Mouse (Mus musculus): Measurements from ENCODE around the gene Rerg. TPM values are rescaled to one million over a fixed set of nuclear protein-coding genes. Genes with fewer than 3 reads are reported as not detected.
"Not testable (repeated sequence)": the region's sequence is repeated elsewhere in the genome, so short reads cannot be mapped to it uniquely, and the experiment has no call there.

The Rerg gene
- polyA plus RNA-seq, 1 experiment from 2014 or later, result 5.5 TPM

GRCm38 (mm10) chr6:137035611-137036395, 134.5 kb downstream of the Rerg start:
- H3K27ac ChIP-seq (ENCODE audit: low read length); H3K9ac ChIP-seq (ENCODE audit: low read length); H3K9me3 ChIP-seq (replicated peaks; ENCODE audit: control insufficient read depth, low read length); H3K36me3 ChIP-seq (ENCODE audit: control insufficient read depth, insufficient read depth); ATAC-seq (replicated peaks; ENCODE audit: extremely low read depth, insufficient read depth, low FRiP score); H3K4me1 ChIP-seq (ENCODE audit: control insufficient read depth, insufficient read depth, low read length); H3K27me3 ChIP-seq (ENCODE audit: control insufficient read depth, insufficient read depth, low read length); H3K4me3 ChIP-seq (ENCODE audit: low read length); H3K4me2 ChIP-seq (ENCODE audit: low read depth, low read length): not testable (repeated sequence)
- WGBS, result 85% methylated on average over 8 of the region's 8 CpGs

- no peaks in the 10 kb centered on the region for H3K36me3 ChIP-seq (ENCODE audit: control insufficient read depth, insufficient read depth)
- WGBS, result 63% methylated on average over 6 of the region's 6 CpGs
- no peaks in the 10 kb centered on the region for H3K4me1 ChIP-seq (ENCODE audit: control insufficient read depth, insufficient read depth, low read length)
- ATAC-seq (replicated peaks; ENCODE audit: extremely low read depth, insufficient read depth, low FRiP score), result no peak
- no peaks in the 10 kb centered on the region for H3K9me3 ChIP-seq (replicated peaks; ENCODE audit: control insufficient read depth, low read length)
- H3K4me2 ChIP-seq (ENCODE audit: low read depth, low read length), result no peak overlapping the region
- H3K4me3 ChIP-seq (ENCODE audit: low read length), result no peak overlapping the region
- H3K9ac ChIP-seq (ENCODE audit: low read length), result no peak overlapping the region
- H3K27me3 ChIP-seq (ENCODE audit: control insufficient read depth, insufficient read depth, low read length), result no peaks in the 10 kb centered on the region
- H3K27ac ChIP-seq (ENCODE audit: low read length), result no peak overlapping the region
These were observed 139.6 kb downstream of the Rerg start for GRCm38 (mm10) chr6:137030611-137031097.

GRCm38 (mm10) chr6:137029931-137030610, 140.2 kb downstream of the Rerg start:
- H3K9me3 ChIP-seq (replicated peaks; ENCODE audit: control insufficient read depth, low read length), result no peaks in the 10 kb centered on the region
- no peak for ATAC-seq (replicated peaks; ENCODE audit: extremely low read depth, insufficient read depth, low FRiP score)
- H3K9ac ChIP-seq (ENCODE audit: low read length), result no peak overlapping the region
- H3K36me3 ChIP-seq (ENCODE audit: control insufficient read depth, insufficient read depth), result no peaks in the 10 kb centered on the region
- H3K27ac ChIP-seq (ENCODE audit: low read length), result no peak overlapping the region
- no peaks in the 10 kb centered on the region for H3K27me3 ChIP-seq (ENCODE audit: control insufficient read depth, insufficient read depth, low read length)
- no peak overlapping the region for H3K4me2 ChIP-seq (ENCODE audit: low read depth, low read length)
- WGBS, result 80% methylated on average over 7 of the region's 7 CpGs
- H3K4me1 ChIP-seq (ENCODE audit: control insufficient read depth, insufficient read depth, low read length), result no peaks in the 10 kb centered on the region
- H3K4me3 ChIP-seq (ENCODE audit: low read length), result no peak overlapping the region

- Histone ChIP-seq H3K27me3 (ENCODE audit: control insufficient read depth, insufficient read depth, low read length) (no peaks in the 10 kb centered on the region), H3K27ac (ENCODE audit: low read length) (no peak overlapping the region), H3K9ac (ENCODE audit: low read length) (no peak overlapping the region), H3K4me2 (ENCODE audit: low read depth, low read length) (no peak overlapping the region), H3K36me3 (ENCODE audit: control insufficient read depth, insufficient read depth) (no peaks in the 10 kb centered on the region), H3K4me1 (ENCODE audit: control insufficient read depth, insufficient read depth, low read length) (no peaks in the 10 kb centered on the region), H3K9me3 (replicated peaks; ENCODE audit: control insufficient read depth, low read length) (no peaks in the 10 kb centered on the region), H3K4me3 (ENCODE audit: low read length) (no peak overlapping the region)
- 68% methylated on average over 5 of the region's 5 CpGs for WGBS
- no peak for ATAC-seq (replicated peaks; ENCODE audit: extremely low read depth, insufficient read depth, low FRiP score)
These were observed 144.8 kb downstream of the Rerg start for GRCm38 (mm10) chr6:137025461-137025860.

- H3K9me3 ChIP-seq (replicated peaks; ENCODE audit: control insufficient read depth, low read length), result no peaks in the 10 kb centered on the region
- H3K4me1 ChIP-seq (ENCODE audit: control insufficient read depth, insufficient read depth, low read length), result no peaks in the 10 kb centered on the region
- no peak overlapping the region for H3K27ac ChIP-seq (ENCODE audit: low read length)
- H3K9ac ChIP-seq (ENCODE audit: low read length), result no peak overlapping the region
- WGBS, result 76% methylated on average over 2 of the region's 2 CpGs
- no peak for ATAC-seq (replicated peaks; ENCODE audit: extremely low read depth, insufficient read depth, low FRiP score)
- H3K4me3 ChIP-seq (ENCODE audit: low read length), result no peak overlapping the region
- H3K36me3 ChIP-seq (ENCODE audit: control insufficient read depth, insufficient read depth), result no peaks in the 10 kb centered on the region
- no peak overlapping the region for H3K4me2 ChIP-seq (ENCODE audit: low read depth, low read length)
- H3K27me3 ChIP-seq (ENCODE audit: control insufficient read depth, insufficient read depth, low read length), result no peaks in the 10 kb centered on the region
These were observed 145.8 kb downstream of the Rerg start for GRCm38 (mm10) chr6:137024541-137024940.

GRCm38 (mm10) chr6:137017216-137017973, 152.9 kb downstream of the Rerg start:
- Histone ChIP-seq H3K4me2 (ENCODE audit: low read depth, low read length) (no peak overlapping the region), H3K9me3 (replicated peaks; ENCODE audit: control insufficient read depth, low read length) (no peaks in the 10 kb centered on the region), H3K4me3 (ENCODE audit: low read length) (no peak overlapping the region), H3K4me1 (ENCODE audit: control insufficient read depth, insufficient read depth, low read length) (no peaks in the 10 kb centered on the region), H3K9ac (ENCODE audit: low read length) (no peak overlapping the region), H3K36me3 (ENCODE audit: control insufficient read depth, insufficient read depth) (no peaks in the 10 kb centered on the region), H3K27me3 (ENCODE audit: control insufficient read depth, insufficient read depth, low read length) (no peaks in the 10 kb centered on the region), H3K27ac (ENCODE audit: low read length) (no peak overlapping the region)
- ATAC-seq (replicated peaks; ENCODE audit: extremely low read depth, insufficient read depth, low FRiP score), result no peak
- WGBS, result 79% methylated on average over 7 of the region's 7 CpGs

- Histone ChIP-seq H3K4me3 (ENCODE audit: low read length) (no peak overlapping the region), H3K4me1 (ENCODE audit: control insufficient read depth, insufficient read depth, low read length) (no peaks in the 10 kb centered on the region), H3K36me3 (ENCODE audit: control insufficient read depth, insufficient read depth) (no peaks in the 10 kb centered on the region), H3K27ac (ENCODE audit: low read length) (no peak overlapping the region), H3K9ac (ENCODE audit: low read length) (no peak overlapping the region), H3K27me3 (ENCODE audit: control insufficient read depth, insufficient read depth, low read length) (no peaks in the 10 kb centered on the region), H3K9me3 (replicated peaks; ENCODE audit: control insufficient read depth, low read length) (no peaks in the 10 kb centered on the region), H3K4me2 (ENCODE audit: low read depth, low read length) (no peak overlapping the region)
- ATAC-seq (replicated peaks; ENCODE audit: extremely low read depth, insufficient read depth, low FRiP score), result no peak
- 67% methylated on average over 6 of the region's 6 CpGs for WGBS
These were observed 156.0 kb downstream of the Rerg start for GRCm38 (mm10) chr6:137014346-137014745.

GRCm38 (mm10) chr6:137011187-137011586, 159.1 kb downstream of the Rerg start:
- no peaks in the 10 kb centered on the region for H3K27me3 ChIP-seq (ENCODE audit: control insufficient read depth, insufficient read depth, low read length)
- WGBS, result 53% methylated on average over 5 of the region's 5 CpGs
- H3K9me3 ChIP-seq (replicated peaks; ENCODE audit: control insufficient read depth, low read length), result no peaks in the 10 kb centered on the region
- no peak overlapping the region for H3K27ac ChIP-seq (ENCODE audit: low read length)
- H3K4me1 ChIP-seq (ENCODE audit: control insufficient read depth, insufficient read depth, low read length), result no peaks in the 10 kb centered on the region
- no peak overlapping the region for H3K4me2 ChIP-seq (ENCODE audit: low read depth, low read length)
- H3K9ac ChIP-seq (ENCODE audit: low read length), result no peak overlapping the region
- no peak overlapping the region for H3K4me3 ChIP-seq (ENCODE audit: low read length)
- no peaks in the 10 kb centered on the region for H3K36me3 ChIP-seq (ENCODE audit: control insufficient read depth, insufficient read depth)
- no peak for ATAC-seq (replicated peaks; ENCODE audit: extremely low read depth, insufficient read depth, low FRiP score)
